Mouse (Mus musculus) heart, postnatal 25 days (tissue): ENCODE data around the gene Bcl2a1a. TPM values are rescaled to one million over a fixed set of nuclear protein-coding genes. Genes with fewer than 3 reads are reported as not detected.
"Not testable (repeated sequence)": the region's sequence is repeated elsewhere in the genome, so short reads cannot be mapped to it uniquely, and the experiment has no call there.

ENCODE experiments used
- DNase-seq: peaks from one replicate; pipeline ENCODE4 v3.0.0; 2022; ENCODE audit warnings: low spot score
- intact Hi-C: fragments of 180-260 bp; cut with DNase I; formaldehyde crosslinking; loops from one replicate; pipeline ENCODE4 v1.15.1; 2025
- total RNA-seq, 2 experiments: library from RNA; stranded (reverse); gene quantifications; 2 replicates each; pipeline ENCODE4 v1.2.3; 2021

The Bcl2a1a gene
- not detected for total RNA-seq

GRCm38 (mm10) chr9:88956670-88957153, at the start of gene Bcl2a1a:
Bcl2a1a (plus strand) TSS chr9:88956900.
- DNase-seq, intact Hi-C loops: not testable (repeated sequence)

- DNase-seq, intact Hi-C loops: not testable (repeated sequence)
Measured at GRCm38 (mm10) chr9:88916576-88916975, 40.1 kb upstream of the Bcl2a1a start.

- DNase-seq, intact Hi-C loops: not testable (repeated sequence)
Measured at GRCm38 (mm10) chr9:88938312-88938711, 18.4 kb upstream of the Bcl2a1a start.

GRCm38 (mm10) chr9:88951466-88951865, 5.2 kb upstream of the Bcl2a1a start:
- DNase-seq, intact Hi-C loops: not testable (repeated sequence)

GRCm38 (mm10) chr9:88953151-88953550, 3.5 kb upstream of the Bcl2a1a start:
- DNase-seq: not testable (repeated sequence)

GRCm38 (mm10) chr9:88955224-88955623, 1.5 kb upstream of the Bcl2a1a start:
- DNase-seq, intact Hi-C loops: not testable (repeated sequence)

More at GRCm38 (mm10) chr9:88953151-88953550, 3.5 kb upstream of the Bcl2a1a start:
- intact Hi-C loops: not testable (repeated sequence)

- intact Hi-C loops, DNase-seq: not testable (repeated sequence)
Measured at GRCm38 (mm10) chr9:88956035-88956434, 665 bp upstream of the Bcl2a1a start.

GRCm38 (mm10) chr9:88958891-88959290, 2.2 kb downstream of the Bcl2a1a start:
- intact Hi-C loops: no loop called here
- DNase-seq: no peak

- DNase-seq, intact Hi-C loops: not testable (repeated sequence)
Measured at GRCm38 (mm10) chr9:88959981-88960380, 3.3 kb downstream of the Bcl2a1a start.

GRCm38 (mm10) chr9:88966462-88966861, 9.8 kb downstream of the Bcl2a1a start:
- intact Hi-C loops, DNase-seq: not testable (repeated sequence)

- DNase-seq, intact Hi-C loops: not testable (repeated sequence)
Measured at GRCm38 (mm10) chr9:88969502-88969901, 12.8 kb downstream of the Bcl2a1a start.

- DNase-seq, intact Hi-C loops: not testable (repeated sequence)
Measured at GRCm38 (mm10) chr9:88976875-88977274, 20.2 kb downstream of the Bcl2a1a start.

- DNase-seq, intact Hi-C loops: not testable (repeated sequence)
Measured at GRCm38 (mm10) chr9:88979781-88980180, 23.1 kb downstream of the Bcl2a1a start.

- DNase-seq, intact Hi-C loops: not testable (repeated sequence)
Measured at GRCm38 (mm10) chr9:89001541-89001940, 44.8 kb downstream of the Bcl2a1a start.

Other genes starting within 250 kb of the Bcl2a1a start
- gene Mthfsl, start 236.6 kb upstream of the Bcl2a1a start, total RNA-seq: 10 to 100 TPM; 14.6 to 15.5 TPM
- gene Bcl2a1d, start 225.0 kb upstream of the Bcl2a1a start, total RNA-seq: under 1 TPM; 0.34 to 0.70 TPM
- not detected for gene Trim43c, start 117.7 kb upstream of the Bcl2a1a start, total RNA-seq
- gene Trim43b, start 135.9 kb downstream of the Bcl2a1a start, total RNA-seq: not detected
- gene Bcl2a1b, start 242.3 kb downstream of the Bcl2a1a start, total RNA-seq: under 1 TPM in 1 of 2 experiments, not detected in 1; 0.53 TPM
- not detected for gene Gm29094, start 242.5 kb downstream of the Bcl2a1a start, total RNA-seq